Mouse (Mus musculus): ENCODE data around the gene Pigz. TPM values are rescaled to one million over a fixed set of nuclear protein-coding genes. Genes with fewer than 3 reads are reported as not detected.

Gene Pigz
- total and polyA plus RNA-seq, 3 experiments = 0.23 to 0.28 TPM; not detected in 1

GRCm38 (mm10) chr16:31893396-31894141 lies 40.1 kb upstream of the Pigz start (continued):
- TF ChIP-seq MAFK (IDR thresholded peaks at IDR 0.05; ENCODE audit: borderline replicate concordance, low read depth, low read length) (no peak), BHLHE40 (IDR thresholded peaks at IDR 0.05; ENCODE audit: borderline replicate concordance, low read depth, low read length) (no peak), MYC (IDR thresholded peaks at IDR 0.05; ENCODE audit: low read depth, low read length) (no peak)

- H3K27ac ChIP-seq (ENCODE audit: control insufficient read depth, low read depth, low read length) = no peak overlapping the region
- H3K9me3 ChIP-seq (replicated peaks; ENCODE audit: insufficient read depth, low read length) = no peaks in the 10 kb centered on the region
- H3K4me3 ChIP-seq (ENCODE audit: control insufficient read depth in 1 of 2, insufficient read depth in 1 of 2, low read depth in 2 of 2, low read length in 2 of 2) = no peak overlapping the region
- TF ChIP-seq MEF2A (IDR thresholded peaks at IDR 0.05; ENCODE audit: extremely low read depth, insufficient replicate concordance, low read depth, low read length, poor library complexity, severe bottlenecking) (no peak), EP300 (IDR thresholded peaks at IDR 0.05; ENCODE audit: low read depth in 1 of 2, low read length in 2 of 2) (no peak), ELF1 (IDR thresholded peaks at IDR 0.05; ENCODE audit: low read depth, low read length) (no peak), TBP (IDR thresholded peaks at IDR 0.05; ENCODE audit: low read depth, low read length) (no peak), MAFK (IDR thresholded peaks at IDR 0.05; ENCODE audit: borderline replicate concordance, low read depth, low read length) (no peak), UBTF (IDR thresholded peaks at IDR 0.05; ENCODE audit: borderline replicate concordance, insufficient read depth, low read depth, low read length) (no peak), MYB (IDR thresholded peaks at IDR 0.05; ENCODE audit: low read depth, low read length) (no peak), RAD21 (IDR thresholded peaks at IDR 0.05; ENCODE audit: low read depth, low read length) (no peak), JUND (IDR thresholded peaks at IDR 0.05; ENCODE audit: low read depth, low read length) (no peak), CTCF (IDR thresholded peaks at IDR 0.05 in 2 of 3, conservative IDR thresholded peaks at IDR 0.05 in 1 of 3; ENCODE audit: control insufficient read depth in 1 of 3, insufficient read depth in 1 of 3, low read depth in 2 of 3, low read length in 3 of 3, poor library complexity in 1 of 3, severe bottlenecking in 1 of 3) (no peak), E2F4 (IDR thresholded peaks at IDR 0.05; ENCODE audit: borderline replicate concordance, low read depth, low read length) (no peak), POLR2AphosphoS5 (IDR thresholded peaks at IDR 0.05; ENCODE audit: borderline replicate concordance, low read depth, low read length) (no peak), MAZ (IDR thresholded peaks at IDR 0.05; ENCODE audit: low read depth, low read length) (no peak)
- no peaks in the 10 kb centered on the region for H3K4me1 ChIP-seq (ENCODE audit: control insufficient read depth in 1 of 2, insufficient read depth in 2 of 2, low read length in 2 of 2)
- no peaks in the 10 kb centered on the region for H3K36me3 ChIP-seq (ENCODE audit: control insufficient read depth in 1 of 2, insufficient read depth in 2 of 2, low read length in 2 of 2)
- H3K79me2 ChIP-seq (ENCODE audit: control insufficient read depth, insufficient read depth, low read length, poor library complexity) = no peaks in the 10 kb centered on the region
- no peak overlapping the region for H3K9ac ChIP-seq (ENCODE audit: control insufficient read depth, low read depth, low read length, poor library complexity, severe bottlenecking)
- no peak for DNase-seq (ENCODE audit: low read depth, low spot score)
- H3K27me3 ChIP-seq (ENCODE audit: control insufficient read depth in 1 of 2, insufficient read depth in 2 of 2, low read length in 2 of 2) = peaks cover 0 to 1% of the 10 kb centered on the region in 2 experiments; a peak in 1 of 4 replicates
Observed at GRCm38 (mm10) chr16:31896971-31897774, 36.5 kb upstream of the Pigz start.

Measured in MEL (cell line).